Mouse (Mus musculus): Measurements from ENCODE around the gene Rita1.

Rita1 gene

DNA sequence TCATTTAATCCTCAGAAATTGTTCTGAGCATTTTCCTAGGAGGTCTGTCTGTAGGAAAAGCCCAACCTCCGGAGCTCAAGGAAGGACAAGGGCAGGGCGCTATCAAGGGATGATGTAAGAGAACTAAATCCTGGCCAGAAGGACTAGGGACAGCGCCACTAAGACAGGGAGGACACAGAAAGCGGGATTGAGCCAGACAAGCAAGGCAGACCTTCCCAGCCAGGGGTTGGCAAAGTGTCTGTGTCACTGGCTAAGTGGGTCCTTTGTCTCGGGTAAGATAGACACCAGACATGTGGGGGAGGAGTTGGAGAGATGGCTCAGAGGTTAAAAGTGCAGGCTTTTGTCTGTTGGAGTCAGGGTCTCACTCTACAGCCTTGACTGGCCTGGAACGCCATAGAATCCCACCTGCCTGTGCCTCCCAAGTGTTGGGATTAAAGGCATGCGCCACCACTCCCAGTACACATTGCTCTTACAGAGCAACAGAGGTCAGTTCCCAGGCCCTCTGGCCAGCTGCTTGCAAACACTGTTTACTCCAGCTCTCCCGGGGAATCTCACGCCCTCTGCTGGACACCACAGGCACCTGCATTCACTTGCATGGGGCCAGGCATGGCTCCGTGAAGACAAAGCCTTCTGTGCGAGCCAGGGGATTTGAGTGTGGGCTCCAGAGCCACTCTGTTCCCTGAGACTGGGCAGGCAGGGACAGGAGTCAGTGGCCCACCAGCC lies 11.3 kb downstream of the Rita1 start:
- DNase-seq (ENCODE audit: extremely low spot score, low spot score), result peak; percentile 53

DNA sequence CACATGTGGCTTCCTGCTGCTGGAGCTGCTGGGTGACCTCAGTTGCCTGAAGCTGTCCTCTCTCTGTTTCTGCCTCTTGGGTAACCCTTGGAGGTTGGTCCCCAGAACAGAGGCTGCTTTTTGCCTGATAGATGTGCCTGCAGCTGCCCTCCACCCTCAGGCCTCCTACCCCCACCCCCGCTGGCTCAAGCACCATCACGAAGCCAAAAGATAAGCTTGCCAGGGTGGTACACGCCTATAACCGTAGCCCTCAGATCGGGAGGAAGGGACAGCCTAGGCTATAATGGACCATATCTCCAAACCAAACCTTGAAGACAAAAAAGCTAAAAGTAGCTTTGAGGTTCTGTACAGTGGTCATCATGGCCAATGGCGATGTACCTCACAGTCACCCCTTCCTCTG lies 12.8 kb downstream of the Rita1 start:
- no peak for DNase-seq (ENCODE audit: extremely low spot score, low spot score)

DNA sequence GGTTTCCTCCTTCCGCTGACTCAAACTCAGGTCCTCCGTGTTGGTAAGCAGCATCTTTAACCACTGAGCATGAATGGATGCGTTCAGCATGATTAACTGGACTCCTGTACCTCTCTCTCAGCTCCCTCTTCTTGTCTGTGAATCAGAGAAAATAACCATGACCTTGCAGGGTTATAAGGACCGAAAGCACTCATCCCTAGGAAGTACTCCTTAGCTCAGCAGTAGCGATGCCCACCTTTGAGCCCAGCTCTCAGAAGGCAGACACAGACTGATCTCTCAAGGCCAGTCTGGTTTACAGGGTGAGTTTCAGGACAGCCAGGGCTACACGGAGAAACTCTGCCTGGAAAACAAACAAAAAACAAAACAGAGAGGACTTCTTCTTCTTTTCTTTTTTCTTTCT lies 17.9 kb downstream of the Rita1 start:
- DNase-seq (ENCODE audit: extremely low spot score, low spot score), result no peak

DNA sequence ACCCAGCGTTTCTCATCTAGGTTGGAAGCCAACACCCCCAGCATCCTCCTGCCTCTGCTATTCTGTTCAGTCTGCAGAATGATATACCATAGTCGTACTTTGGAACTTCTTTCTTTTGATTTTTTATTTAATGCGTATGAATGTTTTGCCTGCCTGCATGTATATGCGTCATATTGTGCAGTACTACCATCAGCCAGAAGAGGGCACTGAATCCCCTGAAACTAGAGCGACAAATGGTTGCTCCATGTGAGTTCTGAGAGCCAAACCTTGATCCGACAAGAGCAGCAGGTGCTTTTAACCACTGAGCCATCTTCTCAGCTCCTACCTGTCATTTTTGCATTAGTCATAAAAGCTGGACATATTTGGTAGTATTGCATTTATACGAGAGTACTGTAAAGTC lies 20.2 kb downstream of the Rita1 start:
- DNase-seq (ENCODE audit: extremely low spot score, low spot score), result no peak

DNA sequence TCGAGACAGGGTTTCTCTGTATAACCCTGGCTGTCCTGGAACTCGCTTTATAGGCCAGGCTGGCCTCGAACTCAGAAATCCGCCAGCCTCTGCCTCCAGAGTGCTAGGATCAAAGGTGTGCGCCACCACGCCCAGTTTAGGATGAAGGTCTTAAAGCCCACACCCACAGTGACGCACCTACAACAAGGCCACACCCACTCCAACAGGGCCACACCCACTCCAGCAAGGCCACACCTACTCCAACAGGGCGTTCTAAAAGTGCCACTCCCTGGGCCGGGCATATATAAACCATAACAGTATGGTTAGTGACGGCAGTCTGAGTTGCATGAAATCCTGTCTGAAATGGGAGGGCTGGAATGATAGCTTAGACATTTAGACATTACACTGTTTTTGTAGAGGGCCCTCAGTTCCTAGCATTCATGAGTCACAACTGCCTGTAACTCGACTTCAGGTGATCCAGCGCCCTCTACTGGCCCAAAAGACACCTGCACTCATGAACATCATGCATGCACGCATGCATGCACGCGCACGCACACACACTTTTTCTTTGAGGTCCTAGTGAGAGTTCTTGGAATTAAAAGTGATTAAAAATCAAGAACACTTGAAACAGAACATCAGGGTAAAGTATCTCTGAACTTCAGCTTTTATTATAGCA lies 21.9 kb downstream of the Rita1 start:
- no peak for DNase-seq (ENCODE audit: extremely low spot score, low spot score)

DNA sequence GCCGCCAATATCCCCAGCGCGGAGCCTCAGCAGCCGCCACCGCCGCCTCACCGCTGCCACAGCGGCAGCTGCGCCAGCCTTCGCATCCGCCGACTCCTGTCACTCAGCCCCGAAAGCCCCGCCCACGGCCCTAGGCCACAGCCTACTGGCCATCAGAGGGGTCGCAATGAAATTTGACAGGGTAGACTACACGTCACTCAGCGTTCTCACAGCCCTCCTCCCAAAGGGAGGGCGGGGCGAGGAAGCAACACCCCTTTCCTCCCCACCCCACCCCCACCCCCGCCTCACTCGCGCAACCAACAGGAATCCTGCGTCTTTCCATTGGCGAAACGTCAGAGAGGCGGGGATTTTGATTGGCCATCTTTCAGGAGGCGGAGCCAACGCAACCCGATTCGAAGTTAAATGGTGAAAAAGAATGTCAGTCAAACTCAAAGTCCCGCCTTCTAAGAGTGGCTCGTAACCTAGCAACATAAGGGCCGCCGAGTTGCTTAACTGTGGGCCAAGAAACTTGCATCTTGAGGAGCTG lies 23.8 kb downstream of the Rita1 start, which contains the start of the genes Tpcn1 and Iqcd:
Tpcn1 (minus strand) TSS at position 105 of the 526 bp plus-strand sequence.
Iqcd (plus strand) TSS at position 448 of the 526 bp plus-strand sequence.
- peak; percentile 98 for DNase-seq (ENCODE audit: extremely low spot score, low spot score)

DNA sequence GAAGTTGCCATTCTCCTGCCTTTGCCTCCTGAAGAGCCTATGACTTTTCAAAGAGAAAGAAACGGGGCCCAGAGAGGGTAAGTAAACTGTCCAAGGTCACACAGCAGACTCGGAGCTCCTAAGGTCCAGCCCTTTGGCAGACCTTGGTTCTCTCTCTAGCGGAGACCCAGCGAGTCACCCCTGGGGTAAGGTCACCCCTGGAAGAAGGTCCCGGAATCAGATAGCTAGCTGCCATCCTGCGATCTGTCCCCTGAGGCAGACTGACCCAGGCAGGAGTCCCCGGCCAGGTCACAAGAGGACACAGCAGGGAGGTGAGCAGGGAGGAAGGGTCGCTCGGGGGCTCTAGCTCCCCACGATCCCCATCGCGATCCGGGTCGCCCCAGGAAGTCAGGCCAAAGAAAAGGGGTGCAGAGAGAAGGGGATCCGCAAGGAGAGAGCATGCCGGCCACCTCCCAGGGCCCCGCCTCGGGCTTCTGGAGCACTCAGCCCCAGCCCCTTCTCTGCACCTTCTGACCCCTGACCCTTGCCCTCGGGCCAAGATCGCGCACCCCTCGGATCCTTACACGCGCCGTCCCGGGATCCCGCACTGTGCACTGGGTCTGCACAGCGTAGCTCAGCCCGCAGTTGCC lies 24.3 kb downstream of the Rita1 start:
- peak; percentile 44 for DNase-seq (ENCODE audit: extremely low spot score, low spot score)

DNA sequence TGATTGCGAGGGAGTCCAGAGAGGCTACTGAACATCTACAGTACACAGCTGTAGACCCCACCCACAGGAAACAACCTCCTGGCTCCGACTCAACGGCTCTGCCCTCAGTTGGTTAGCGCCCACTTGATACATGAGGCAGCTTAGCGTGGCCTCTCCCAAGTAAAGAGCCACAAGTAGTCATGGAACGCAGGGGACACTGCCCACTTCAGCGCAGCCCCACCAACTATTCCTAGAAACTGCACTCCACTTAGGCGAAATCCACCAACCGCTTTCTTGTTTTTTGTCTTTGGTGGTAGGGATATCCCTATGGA lies 24.8 kb downstream of the Rita1 start:
- DNase-seq (ENCODE audit: extremely low spot score, low spot score), result no peak

DNA sequence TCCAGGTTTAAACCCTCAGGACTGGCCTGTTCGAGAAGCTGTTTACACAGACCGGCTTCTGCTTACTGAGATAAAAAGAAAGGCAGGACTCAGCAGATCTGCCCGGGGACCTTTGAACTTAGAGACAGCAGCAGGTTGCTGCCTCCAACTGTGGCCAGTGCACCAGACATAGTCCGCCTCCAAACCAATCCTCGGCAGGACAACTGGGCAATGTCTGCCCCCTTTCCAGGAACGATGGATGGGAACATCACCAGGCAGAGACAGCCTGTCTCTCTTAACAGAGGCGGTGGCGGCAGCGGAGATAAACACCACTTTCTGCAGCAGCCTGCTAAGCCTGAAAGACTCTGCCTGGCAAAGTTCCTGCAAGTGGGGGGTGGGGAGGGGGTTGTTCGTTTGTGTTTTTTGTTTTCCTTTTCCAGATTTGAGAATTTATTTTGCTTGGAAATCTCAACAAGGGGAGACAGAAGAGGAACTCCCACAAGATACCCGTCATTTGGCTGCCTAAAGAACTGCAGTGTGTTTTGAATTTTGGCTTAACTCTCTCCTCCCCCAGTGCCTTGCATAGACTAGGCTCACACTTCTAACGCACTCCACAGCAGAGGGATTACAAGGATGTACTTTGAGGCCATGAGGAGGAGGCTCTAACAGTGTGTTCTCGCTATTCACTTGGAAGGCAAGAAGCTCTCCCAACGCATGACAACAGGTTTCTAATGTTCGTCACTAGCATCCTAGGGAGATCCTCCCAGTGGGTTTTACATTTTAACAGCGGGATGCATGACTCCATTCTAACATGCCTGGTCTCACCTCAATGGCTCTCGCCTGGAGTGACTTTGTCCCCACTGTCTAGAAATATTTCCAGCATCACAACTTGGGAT lies 25.4 kb downstream of the Rita1 start:
- no peak for DNase-seq (ENCODE audit: extremely low spot score, low spot score)

DNA sequence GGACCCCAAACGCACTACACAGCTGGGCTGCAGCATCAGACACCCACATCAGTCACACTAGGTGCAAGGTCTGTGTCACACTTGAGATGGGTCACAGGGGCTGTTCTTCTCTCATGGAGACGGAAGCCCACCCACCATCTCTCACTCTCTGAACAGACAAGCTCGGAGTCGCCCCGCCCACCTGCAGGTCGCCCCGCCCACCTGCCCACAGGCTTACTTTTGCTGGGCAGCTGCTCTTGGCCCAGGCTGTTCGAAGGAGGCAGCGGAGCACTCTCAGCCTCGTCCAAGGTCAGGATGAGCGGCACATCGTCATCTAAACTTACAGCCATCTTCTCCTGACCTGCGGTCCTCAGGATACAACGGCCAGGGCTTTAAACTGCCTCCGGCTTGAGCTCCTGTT lies 27.4 kb downstream of the Rita1 start:
- DNase-seq (ENCODE audit: extremely low spot score, low spot score), result no peak

DNA sequence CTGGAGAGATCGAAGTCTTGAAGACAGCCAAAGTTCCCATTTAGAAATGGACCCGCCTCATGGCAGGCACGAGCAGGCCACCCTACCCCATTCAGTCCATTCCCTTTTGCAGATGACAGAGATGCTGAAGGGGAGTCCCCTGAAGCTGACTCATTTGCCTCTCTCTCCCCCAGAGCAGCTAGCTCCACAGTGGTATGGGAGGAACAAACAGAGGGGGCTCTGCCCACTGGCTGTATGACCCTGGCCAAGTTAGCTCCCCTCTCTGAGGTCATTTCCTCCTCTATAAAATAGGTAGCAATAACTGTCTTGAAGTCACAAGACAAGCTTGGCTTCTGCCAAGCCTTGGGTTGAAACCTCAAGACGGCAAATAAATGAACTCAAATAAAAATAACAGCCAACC lies 28.9 kb downstream of the Rita1 start:
- no peak for DNase-seq (ENCODE audit: extremely low spot score, low spot score)

DNA sequence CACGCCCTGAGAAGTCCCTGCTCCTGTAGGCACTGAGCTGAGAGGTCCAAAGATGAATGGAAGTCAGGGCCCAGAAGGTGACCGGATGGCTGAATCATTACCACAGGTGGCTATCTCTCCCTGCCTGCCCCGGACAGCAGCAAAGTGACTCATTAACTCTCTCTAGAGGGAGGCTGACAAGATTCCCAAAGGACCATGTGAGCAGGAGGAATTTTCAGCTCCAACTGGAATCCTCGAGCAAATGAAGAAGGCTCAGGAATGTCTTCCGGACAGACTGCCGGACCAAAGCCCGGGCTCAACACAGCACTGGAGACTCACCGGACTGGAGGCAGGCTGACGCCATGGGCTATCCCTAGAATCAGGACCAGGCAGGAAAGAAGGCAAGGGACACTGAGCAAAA lies 30.4 kb downstream of the Rita1 start:
- no peak for DNase-seq (ENCODE audit: extremely low spot score, low spot score)

DNA sequence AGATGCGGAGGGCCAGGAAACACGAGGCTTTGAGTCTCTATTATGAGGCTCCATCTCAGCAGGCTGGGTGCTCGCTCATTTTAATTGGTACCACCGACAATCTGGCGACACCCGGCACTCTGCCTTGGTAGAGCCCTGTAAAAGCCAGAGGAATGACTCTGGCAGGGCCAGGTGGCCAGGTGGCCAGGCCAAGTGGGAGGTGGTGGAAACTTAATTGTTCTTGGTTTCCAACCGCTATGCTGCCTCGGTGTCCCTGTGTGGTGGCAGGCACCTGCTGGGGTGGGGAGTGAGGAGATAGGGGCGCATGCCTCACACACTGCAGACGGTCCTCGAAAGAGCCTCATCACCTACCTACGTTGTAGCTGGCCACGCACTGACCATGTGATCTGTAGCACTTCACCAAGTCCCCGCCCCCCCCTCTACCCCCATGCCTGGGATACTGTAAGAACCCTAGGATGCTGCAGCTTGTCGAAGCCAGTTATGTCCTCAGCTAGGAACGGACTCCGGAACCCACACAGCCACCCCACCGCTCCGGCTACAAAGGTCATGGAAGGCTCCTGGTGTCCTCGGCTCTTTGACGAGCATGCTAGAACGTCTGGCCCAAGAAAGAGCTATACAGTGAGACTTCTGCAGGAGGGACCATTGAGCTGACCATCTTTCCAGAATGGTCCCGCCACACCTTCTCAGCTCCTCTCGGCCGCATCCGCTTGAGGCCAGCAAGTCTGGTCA lies 32.3 kb downstream of the Rita1 start:
- no peak for DNase-seq (ENCODE audit: extremely low spot score, low spot score)

DNA sequence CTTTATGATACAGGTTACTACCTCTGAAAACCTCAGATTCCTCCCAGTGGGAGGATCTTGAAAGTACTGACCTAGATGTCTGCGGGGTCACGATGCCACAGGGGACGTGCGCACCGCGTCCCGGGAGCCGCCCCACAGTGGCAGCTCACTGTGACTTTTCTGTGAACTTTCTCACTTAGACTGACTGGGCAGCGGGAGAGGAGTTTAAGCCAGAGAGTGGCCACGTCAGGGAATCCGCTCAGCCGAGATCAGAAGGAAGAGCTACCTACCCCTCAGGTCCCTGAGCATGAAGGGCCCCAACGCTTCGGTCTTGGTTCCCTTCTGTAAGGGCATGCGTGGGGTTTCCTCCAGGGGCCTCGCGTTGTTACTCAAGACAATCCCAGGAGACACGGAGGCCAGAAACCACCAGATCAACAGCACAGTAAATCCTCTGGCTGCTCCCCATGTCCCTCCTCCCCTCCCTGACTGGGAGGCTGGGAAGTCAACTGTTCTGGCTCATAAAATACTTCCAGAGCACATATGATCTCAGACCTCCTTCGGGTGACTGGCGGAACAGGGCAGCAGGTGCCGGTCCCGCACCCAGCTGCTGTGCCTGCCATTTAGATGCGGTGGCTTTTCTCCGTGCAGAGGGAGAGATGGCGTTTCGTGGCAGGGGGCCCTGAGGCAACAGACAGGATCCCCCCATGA lies 33.0 kb downstream of the Rita1 start:
- peak; percentile 43 for DNase-seq (ENCODE audit: extremely low spot score, low spot score)

DNA sequence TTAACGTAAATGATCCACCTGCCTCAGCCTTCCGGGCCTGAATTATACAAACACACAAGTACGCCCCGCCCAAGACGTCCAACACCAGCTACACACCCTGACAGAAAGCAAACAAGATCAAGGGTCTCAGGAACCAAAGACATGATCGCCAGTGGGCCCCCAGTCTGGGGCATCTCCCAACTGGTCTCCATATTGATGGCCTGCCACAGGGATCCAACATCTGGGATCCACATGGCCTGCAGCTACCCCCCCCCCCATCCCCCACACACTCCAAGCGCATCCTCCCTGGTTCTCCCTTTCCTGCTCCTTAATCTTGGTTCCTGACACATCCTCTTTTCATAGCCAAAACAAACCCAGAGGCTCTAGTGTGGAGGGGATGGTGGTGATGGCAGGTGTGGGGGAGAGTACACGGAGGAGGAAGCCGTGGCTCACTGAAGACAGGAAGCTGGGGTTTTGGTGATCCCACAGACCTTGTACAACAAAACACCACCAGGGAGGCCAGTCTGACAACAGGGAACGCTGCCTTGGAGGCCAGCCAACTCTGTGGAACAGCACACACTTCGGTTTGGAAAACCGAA lies 33.8 kb downstream of the Rita1 start:
- peak; percentile 69 for DNase-seq (ENCODE audit: extremely low spot score, low spot score)

DNA sequence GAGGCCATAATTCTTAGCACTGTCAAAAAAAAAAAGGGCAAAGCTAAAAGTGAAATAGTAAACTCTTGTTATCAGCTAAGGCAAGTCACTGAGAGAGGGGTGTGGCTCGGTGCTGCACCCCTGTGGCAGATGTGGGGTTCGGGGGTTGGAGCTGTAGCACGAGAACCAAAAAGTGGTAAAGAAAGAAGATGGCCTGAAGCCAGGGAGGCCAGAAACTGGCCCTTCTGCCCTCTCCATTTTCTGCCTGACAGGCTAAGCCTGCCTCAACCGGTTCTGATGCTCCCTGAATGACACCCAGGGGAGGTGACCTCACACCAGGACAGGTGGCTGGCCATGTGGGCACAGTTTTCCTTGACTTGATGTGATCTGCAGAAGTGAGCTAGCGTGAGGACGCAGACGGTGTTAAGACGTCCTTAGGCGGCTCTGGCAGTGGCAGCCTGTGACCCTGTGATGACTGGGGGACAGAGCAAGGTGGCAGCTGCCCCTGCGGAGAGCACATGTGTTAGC lies 34.4 kb downstream of the Rita1 start:
- no peak for DNase-seq (ENCODE audit: extremely low spot score, low spot score)

DNA sequence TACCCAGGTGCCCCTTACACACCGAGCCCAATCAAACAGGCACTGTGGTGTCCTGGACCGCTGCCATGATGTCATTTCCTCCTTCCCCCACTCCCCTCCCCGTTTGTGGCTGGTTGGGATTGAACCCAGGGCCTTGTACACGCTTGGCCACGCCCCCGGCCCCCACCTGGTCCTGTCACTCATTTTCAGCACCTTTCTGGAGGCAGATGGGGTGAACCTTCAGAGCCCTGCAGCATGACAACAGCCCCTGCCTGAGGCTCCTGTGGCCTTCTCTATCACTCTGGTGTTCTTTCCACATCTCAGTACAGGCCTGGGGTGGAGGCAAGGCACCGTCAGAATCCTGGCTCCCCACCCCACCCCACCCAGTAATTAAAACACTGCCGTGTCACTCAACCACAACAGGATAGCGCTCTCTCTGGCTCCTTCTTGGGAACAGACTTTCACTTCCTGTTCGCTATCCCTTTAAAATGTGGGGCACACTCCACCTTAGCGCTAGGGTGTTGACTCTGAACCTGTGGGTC lies 35.5 kb downstream of the Rita1 start:
- DNase-seq (ENCODE audit: extremely low spot score, low spot score), result no peak

DNA sequence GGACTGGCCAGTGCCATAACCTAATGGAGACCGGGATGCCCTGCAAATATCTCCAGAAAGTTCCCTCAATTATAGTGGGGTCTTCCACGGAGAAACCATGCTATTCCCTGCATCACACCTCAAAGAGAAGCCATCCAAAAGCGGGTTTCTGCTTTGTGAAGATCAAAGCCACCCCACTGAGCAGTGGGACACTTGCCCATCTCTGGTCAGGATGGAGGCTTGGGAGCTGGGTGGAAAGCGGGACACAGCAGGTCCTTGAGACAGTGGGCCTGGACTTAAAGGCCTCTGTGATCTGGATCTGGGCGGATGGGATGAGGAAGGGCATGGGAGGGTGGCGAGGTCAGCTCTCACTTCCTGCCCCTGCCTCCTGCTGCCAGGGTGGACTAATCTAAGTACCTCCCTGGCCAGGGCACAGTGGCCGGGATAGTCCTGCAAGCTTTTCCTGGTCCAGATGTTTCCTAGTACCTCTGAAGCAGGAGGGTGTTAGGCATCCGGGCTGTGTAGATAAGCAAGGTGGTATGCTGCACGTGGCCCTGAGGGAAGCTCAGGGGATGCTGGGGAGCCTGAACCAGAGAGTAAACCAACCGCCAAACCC lies 37.8 kb downstream of the Rita1 start:
- no peak for DNase-seq (ENCODE audit: extremely low spot score, low spot score)

Data from neural tube, embryonic 10.5 days (tissue).